Mouse (Mus musculus) left cerebral cortex, postnatal 14 days (tissue): ENCODE data around the gene Gm7534. TPM values are rescaled to one million over a fixed set of nuclear protein-coding genes. Genes with fewer than 3 reads are reported as not detected.
A peak's percentile ranks its signal among the peaks of the same experiment; 100 is the strongest.

Experiments used
- DNase-seq, 2 experiments: peaks; one replicate each; pipeline ENCODE4 v3.0.0; 2021 to 2022; ENCODE audit warnings: low spot score in 2 of 2, mixed read lengths in 1 of 2
- intact Hi-C: fragments of 180-260 bp; cut with DNase I; formaldehyde crosslinking; loops from one replicate; pipeline ENCODE4 v1.15.1; 2025
- long read RNA-seq, 2 experiments: library from polyadenylated mRNA; stranded (forward); transcript quantifications; one replicate each; pipeline ENCODE4 v2.0.0; 2021
- total RNA-seq, 2 experiments: library from RNA; stranded (reverse); gene quantifications; 2 replicates each; pipeline ENCODE4 v1.2.3; 2021

The Gm7534 gene
- not detected for total RNA-seq
- long read RNA-seq, experiment 1 = 0 reads
- long read RNA-seq, experiment 2 = 0 reads

DNA sequence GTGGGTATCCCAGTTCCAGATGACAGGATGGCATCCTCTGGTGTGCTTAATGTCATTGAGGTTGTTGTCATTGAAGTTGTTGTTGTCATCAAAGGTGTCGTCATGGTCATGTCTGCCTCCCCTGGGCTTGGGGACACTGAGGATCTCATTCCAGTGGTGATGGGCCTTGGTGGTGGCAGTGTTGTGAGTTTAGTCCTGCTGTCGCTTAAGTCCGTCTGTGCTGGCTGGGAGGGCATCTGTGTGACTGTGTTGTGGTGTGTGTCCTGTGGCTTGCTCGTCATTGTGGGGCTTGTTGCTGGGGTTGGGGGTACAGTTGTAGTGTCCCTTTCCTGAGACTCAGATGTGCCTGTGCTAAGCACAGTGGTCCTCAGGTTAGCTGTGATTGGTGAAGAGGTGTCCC is at the start of gene Gm7534:
Gene Gm7534, minus strand, starts transcription at position 101 of the 400 bp plus-strand sequence.
- DNase-seq = no peak
- intact Hi-C loops = no loop called here

DNA sequence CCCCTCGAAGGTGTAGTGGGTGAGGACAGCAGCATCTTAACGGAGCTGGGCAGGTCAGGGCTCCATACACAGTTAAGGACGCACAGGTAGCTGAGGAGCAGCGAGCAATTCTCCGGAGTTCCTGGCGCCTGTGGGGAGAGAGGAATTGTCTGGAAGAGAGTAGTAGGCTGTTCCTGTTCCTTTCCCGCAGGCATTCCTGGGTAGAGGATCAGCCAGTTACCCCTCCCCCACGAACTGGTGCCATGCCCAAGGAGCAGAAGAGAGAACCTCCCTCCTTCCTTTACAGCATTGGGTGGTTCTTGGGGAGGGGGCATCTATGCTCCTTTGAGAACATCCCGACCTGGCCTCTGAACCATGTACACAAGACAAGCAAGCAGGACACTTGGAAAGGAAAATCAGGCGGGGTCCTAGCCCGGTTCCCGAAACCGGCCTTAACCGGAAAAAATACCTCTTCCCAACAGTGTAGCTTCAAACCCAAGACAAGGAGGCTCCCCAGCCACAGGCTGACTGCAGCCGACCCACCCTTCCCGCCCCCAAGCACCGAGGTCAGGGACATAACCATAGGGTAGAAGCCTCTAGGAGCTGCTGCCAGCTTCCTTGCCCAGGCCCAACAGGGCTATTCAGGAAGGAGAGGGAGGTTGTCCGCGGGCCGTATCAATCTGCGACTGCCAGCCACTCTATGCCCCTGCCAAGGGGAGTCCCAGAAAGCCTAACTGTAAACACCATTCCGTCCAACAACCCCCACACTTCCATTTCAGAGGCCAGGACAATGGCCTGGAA is 49.5 kb upstream of the Gm7534 start:
- peak in 1 of 2 experiments; percentile 14 for DNase-seq
- intact Hi-C loops = loop anchor here (5.0 kb wide), 1 partner anchor 105 kb away; no protein-coding TSS in a partner anchor

DNA sequence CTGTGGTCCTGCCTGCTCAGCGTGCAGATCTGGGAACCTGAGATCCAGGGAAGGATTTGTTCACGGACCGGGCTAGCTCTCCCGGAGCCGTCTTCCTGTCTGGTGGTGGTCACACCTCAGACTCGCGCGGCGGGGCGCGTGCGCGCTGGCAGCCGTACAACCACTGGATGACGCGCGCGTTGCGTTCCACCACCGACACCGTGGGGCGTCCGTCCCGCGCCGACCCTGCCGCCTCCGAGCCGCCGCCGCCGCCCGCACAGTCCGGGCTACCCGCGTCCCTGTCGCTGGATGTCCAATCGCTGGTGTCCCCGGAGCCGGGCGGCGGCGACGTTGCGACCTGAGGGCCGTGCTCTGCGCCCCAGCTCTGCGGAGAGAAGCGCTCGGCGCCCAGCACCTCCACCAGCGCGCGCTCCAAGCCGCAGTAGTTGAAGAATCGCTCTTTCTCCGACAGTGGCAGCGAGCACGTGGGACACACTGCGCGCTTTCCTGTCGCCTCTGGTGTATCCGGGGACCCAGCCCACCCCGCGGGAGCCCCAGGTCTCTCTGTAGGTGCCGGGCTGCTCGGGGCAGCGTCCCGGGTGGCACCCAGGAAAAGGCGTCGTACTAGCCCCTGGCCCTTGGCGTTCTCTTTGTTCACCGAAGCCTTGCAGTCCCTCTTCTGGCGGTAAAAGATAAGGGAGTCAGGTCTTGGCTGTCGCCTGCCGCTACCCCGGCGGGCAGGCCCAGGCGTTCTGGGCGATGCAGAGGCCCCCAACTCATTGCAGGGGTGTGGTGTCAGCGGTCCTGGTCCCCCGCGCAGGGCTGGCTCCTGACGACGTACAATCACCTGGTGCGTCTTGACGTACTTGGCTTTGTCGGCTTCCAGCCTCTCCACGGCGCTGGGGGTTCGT is 48.7 kb upstream of the Gm7534 start:
- intact Hi-C loops = loop anchor here (5.0 kb wide), 1 partner anchor 106 kb away; no protein-coding TSS in a partner anchor
- peak; percentile 70 to 72 for DNase-seq

DNA sequence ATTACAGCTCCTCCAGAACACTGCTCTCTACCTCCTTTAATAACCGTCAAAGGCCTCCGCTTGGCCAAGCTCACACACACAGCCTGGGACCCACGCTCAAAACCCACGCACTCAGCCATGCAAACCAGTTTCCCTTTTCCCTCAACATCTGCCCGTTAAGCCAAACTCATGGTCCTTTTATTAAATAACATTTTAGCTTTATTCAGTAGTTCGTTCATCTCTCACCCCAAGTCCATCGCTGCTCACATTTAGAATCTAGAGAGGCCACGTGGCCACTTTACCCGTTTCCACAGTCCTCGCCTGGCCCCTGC is 48.1 kb upstream of the Gm7534 start:
- DNase-seq = no peak
- intact Hi-C loops = loop anchor here (5.0 kb wide), 1 partner anchor 106 kb away; no protein-coding TSS in a partner anchor

DNA sequence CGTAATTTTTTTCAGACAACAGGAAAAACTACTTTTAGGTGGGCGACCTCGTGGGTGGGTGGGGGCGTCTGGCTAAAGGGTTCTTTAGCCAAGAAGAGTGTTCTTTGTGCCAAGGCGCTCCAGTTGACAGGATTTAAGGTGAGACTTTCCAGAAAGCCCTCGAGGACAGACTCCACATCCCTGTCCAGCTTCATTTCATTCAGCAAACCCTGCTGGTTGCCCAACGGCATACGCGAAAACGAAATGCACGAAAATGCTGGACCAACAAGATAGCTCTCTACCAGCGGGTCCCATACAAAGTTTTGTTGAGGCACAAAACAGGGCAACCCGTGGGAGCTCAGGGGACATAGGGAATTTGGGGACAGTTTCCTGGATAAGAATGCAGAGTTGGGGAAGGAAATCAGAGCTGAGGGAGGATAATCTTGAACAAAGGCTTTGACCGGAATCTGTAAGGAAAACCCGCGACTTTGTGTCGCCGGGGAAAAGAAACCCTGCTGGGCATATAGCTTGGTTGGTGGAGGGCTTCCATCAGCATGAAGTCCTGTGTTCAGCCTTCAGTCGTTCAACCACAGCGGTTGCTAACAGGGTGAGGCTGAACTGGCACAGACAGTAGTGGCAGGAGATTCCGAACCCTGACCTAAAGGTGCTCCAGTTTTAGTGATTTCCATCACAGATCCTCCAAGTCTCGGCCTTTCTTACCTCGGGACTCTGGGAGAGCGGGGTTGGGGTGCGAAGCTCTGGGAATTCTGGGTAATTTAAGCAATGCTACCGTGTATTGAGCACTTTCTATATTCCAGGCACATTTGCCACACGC is 47.5 kb upstream of the Gm7534 start:
- no peak for DNase-seq
- intact Hi-C loops = loop anchor here (5.0 kb wide), 1 partner anchor 107 kb away; no protein-coding TSS in a partner anchor

DNA sequence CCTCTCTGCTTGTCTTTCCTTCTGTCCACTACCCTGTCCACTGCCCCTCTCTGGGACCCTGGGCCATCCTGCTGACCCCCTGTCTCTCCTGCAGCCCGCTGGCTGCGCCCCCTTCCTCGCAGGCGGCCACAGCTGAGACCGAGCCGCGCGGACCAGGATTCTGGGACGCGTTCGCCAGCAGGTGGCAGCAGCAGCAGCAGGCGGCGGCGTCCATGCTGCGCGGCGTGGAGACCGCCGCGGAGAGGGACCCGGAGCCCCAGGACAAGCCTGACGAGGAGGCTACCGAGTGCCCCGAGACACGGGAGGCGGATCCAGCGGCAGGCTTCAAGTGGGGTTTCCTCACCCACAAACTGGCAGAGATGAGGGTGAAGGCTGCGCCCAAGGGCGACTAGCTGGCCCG is 46.8 kb upstream of the Gm7534 start:
- peak; percentile 41 to 75 for DNase-seq
- intact Hi-C loops = loop anchor here (2.0 to 5.0 kb wide), 3 partner anchors 39 to 108 kb away; partner anchors contain the start of gene Cep85

DNA sequence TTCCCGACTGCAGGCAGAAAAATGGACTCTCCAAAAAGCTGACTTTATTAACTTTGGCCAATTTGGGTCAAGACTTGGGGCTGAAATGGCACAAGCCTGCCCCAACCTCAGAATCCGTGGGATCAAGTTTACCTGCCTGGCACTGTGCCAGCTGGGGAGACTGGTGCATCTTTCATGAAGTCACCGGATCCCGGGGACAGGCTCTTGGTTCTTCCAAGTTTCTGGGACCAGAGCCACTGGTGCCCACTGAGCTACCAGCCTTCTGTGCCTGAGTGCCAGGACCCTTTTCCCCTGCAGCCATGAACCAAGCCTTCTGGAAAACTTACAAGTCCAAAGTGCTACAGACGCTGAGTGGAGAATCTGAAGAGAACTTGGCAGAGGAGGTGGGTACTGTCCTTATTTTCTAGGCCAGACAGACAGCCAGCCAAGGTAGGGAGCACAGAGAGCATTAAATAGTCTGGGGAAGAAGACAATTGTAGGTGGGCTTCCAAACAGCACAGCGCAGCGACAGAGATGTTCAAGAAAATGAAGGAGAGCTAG is 44.0 kb upstream of the Gm7534 start, which contains the start of gene Gm30191:
Gene Gm30191, plus strand, starts transcription at position 217 of the 540 bp plus-strand sequence.
- intact Hi-C loops = loop anchor here (5.0 kb wide), 1 partner anchor 59 kb away; the partner anchor contains the start of gene Cep85
- DNase-seq = no peak

DNA sequence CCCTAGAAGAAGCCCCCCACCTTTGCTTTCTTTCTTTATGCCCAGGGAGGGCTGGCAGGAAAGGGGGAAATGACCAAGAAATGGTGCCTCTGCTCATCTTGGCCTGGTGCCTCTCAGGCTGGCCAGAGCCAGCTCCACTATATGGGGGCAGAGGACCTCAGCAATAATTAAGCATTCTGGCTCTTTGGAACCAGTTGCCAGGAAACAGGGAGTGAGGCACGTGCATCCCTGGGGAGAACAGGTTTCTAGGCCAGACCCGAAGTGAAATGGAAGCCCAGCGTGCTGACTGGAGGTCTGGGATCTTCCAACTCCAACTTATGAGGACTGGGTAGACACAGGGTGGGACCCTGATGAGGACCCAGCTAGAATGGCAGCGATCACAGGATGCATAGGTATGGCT is 43.5 kb upstream of the Gm7534 start:
- DNase-seq = no peak
- intact Hi-C loops = loop anchor here (5.0 kb wide), 1 partner anchor 59 kb away; the partner anchor contains the start of gene Cep85

DNA sequence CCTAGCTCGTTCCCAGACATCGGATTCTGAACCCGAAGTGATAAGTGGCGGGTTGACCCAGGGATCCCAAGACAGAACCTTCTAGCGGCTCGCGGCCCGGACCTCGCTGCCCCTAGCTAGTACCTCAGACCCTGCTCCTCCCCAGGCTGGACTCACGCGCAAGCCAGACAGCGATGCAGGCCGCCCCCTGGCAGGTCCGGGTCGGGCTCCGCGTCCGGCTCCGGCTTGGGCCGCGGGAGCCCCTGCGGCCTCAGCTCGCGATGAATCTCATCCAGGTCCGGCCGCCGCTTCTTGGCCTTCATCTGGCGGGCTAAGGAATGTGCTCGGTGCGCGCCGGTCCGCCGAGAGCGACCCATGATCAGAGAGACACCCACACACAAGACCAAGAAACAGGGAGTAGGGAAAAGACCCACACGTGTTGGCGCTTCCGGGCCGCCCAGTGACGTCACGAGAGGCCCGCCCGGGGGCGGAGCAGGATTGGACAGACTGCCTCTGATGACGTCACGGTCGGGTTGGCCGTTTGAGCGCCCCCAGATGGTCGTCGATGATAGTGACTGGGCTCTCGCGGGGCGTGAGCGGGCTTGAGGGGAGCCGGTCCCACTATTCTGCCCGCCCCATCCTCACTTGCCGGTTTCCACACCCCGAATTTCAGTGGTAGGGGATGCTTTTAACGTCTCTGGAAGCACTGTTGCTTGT is 42.5 kb upstream of the Gm7534 start, which contains the start of gene Zfp593:
Gene Zfp593, minus strand, starts transcription at position 445 of the 696 bp plus-strand sequence.
- intact Hi-C loops = loop anchor here (5.0 kb wide), 1 partner anchor 58 kb away; the partner anchor contains the start of gene Cep85
- DNase-seq = peak; percentile 96

DNA sequence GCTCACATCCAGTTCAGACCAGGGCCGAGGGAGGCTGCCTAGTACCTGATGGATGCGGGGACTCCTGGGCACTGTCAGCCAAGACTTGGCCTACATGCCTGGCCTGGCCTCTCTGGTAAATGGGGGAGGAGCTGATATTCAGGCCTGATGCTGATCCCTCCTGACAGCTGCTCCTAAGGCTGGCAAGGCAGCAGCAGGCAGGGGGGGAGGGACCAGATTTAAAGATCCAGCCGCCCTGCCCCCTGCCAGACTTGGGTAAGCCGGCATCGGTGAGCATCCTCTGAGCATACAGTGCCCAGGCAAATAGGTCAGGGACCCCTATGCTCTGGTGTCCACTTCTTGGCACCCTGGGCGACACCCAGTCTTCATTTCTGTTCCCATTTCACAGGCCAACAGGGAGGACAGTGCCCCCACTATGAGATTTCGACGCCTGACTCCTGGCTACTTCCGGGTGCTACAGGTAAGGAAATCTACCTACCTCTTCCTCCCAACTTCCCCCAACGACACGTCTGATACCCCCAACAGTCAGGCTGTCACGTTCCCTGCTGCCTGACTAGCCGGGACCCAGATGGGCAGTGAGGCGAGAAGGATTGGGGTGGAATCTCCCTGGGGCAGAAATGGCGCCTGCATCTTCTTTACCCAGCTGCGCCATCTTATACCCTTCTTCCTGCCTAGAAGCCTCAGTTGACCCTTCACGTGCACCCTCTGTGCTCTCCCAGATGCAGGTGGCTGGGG is 40.9 kb upstream of the Gm7534 start, which contains the start of gene E130218I03Rik:
Gene E130218I03Rik, plus strand, starts transcription at position 147 of the 735 bp plus-strand sequence.
- intact Hi-C loops = no loop called here
- DNase-seq = no peak

DNA sequence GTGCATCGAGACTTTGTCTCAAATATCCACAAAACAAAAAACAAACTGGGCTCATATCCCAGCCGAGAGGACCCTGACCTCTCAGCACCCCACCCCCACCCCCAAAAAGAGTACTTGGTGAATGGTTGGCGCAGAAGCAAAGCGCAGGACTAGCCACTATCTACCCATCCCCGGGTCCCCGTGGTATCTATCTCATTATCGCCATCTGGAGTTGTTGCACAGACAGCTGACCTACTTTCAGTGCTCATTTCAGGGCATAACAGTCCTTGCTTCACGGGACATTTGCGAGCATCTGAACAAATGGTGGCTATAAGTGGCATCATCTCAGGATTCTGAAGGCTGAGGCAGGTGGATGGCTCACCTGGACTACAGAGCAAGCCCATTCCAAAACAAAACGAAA is 35.9 kb upstream of the Gm7534 start:
- intact Hi-C loops = no loop called here

DNA sequence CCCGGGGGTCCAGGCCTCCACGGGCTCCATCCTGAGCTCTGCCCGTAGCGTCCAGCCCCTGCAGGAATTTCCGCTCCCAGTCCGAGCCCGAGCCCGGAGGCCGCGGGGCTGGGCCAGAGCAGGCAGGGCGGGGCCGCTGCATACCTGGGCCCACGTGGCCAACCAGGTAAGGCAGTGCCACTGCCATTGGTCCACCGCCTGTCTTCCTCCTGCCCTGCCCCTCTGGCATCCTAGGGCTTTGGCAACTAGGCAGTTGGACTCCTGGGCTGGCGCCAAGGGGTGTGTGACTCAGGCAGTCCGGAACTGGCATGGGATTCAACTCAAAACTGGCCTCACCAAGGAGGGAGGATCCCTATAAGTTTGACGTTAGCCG is 35.5 kb upstream of the Gm7534 start, which contains the start of gene Cnksr1:
Gene Cnksr1, minus strand, starts transcription at position 121 of the 373 bp plus-strand sequence.
- DNase-seq = peak; percentile 28 to 37
- intact Hi-C loops = no loop called here

More for the DNA sequence above, 35.9 kb upstream of the Gm7534 start:
- peak in 1 of 2 experiments; percentile 11 for DNase-seq

DNA sequence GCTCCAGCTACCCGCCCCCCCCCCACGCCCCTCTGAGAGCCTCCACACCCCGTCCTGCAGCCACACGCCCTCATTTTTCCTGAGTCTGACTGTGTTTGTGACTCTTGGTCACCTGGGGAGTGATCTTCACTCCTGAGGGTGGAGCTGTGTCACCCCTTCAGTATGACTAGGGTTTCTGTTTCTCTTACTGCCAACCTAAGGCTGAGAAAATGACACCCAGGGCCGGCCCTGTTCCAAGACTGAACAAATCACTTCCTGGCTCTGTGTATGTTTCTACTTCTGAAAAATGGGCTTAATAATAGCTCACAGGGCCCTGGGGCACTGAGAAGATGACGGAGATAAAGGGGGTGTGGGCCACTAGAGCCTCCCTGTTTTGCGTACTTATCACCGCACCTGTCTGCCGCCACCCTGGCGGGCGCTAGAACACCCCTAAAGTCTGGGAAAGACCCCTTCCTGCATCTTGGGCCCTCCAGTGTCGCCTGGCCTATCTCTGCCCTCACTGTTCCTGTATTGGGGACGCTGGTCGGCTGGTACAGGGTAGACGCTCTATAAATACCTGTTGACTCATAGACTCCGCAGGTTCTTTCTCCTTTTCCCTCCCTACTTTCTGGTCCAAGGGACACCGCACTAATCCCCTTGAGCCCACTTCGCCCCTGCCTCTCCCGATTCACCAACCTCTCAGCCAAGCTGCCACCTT is 34.9 kb upstream of the Gm7534 start:
- no peak for DNase-seq
- intact Hi-C loops = no loop called here

DNA sequence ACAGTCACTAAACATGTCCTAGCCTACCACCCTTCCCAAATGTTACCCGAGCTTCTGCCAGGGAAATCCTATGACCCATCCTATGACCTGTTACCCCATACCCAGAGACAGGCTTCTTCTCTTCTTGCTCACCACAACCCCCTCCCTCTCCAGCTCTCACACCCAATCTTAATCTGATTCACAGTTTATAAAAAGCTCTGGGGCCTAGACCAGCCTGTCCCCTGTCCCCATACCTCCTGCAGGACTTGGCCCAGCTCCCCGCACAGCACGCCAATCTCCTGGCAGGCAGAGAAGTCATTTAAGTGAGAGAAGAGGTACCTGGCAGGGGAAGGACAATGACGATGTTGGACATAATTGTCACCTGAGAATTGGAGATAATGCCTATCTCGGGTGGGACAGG is 32.1 kb upstream of the Gm7534 start:
- intact Hi-C loops = no loop called here
- no peak for DNase-seq

DNA sequence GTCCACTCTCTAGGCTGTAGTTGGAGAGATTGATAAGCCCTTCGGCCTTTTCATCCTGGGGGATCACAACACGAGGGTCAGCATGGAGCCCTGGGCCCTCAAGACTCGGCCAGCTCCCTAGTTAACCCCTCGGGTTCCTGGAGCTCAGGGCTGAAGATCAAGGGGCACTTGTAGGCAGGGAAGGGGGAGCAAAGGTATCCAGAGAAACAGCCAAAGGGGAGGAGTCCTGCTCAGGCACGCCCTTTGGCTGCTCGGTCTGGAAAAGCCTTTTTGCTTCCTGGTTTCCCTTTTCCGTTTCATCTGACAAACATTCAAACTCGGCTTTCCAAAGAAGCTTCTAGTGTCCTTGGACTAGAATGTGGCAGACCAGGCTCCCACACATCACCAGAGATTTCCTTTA is 27.6 kb upstream of the Gm7534 start:
- intact Hi-C loops = no loop called here
- DNase-seq = no peak

DNA sequence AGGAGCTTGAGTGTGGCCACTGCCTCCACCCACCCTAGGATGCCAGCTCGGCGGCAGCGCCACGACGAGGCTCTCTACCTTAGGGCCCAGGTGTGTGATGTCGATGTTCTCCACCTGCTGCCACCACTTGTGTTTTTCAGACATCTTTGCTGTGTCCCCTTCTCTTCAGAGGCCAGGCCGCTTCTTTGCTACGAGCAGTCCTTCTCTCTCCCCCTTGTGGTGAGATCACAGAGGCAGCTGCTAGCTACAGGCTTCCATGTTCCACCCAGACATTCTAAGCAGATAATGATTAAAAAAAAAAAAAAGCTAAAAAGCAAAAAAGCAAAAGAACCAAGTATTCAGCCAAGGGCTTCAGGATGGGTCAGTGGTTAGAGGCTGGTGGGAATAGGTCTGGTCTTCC is 24.4 kb upstream of the Gm7534 start, which contains the start of gene Catsper4:
Gene Catsper4, minus strand, starts transcription at position 190 of the 400 bp plus-strand sequence.
- DNase-seq = peak in 1 of 2 experiments; percentile 20
- intact Hi-C loops = no loop called here
